Mouse (Mus musculus) limb, embryonic 11.5 days (tissue): ENCODE measurements around the gene Arl2bp. TPM values are rescaled to one million over a fixed set of nuclear protein-coding genes. Genes with fewer than 3 reads are reported as not detected.

Experiments
- ATAC-seq: fragments of 200-750 bp; cut with Nextera tagmentation; 2 replicates; pipeline ENCODE4 v1.8.0; 2017; ENCODE audit warnings: low read depth; ENCODE audit not compliant: insufficient number of reproducible peaks, low FRiP score, low TSS enrichment
- DNase-seq: peaks from one replicate; pipeline ENCODE4 v3.0.0-alpha.2; 2015; ENCODE audit warnings: low spot score
- H3K27ac ChIP-seq: fragments of 300-500 bp; sonication (generic); replicated peaks from 2 replicates; pipeline ENCODE4 v1.5.1; 2014; ENCODE audit warnings: low read depth, mild to moderate bottlenecking, low read length
- H3K27me3 ChIP-seq: fragments of 300-500 bp; sonication (generic); 2 replicates; pipeline ENCODE4 v1.6.1; 2014; ENCODE audit warnings: mild to moderate bottlenecking, low read length, mixed read lengths; ENCODE audit not compliant: control insufficient read depth, insufficient read depth
- H3K36me3 ChIP-seq: fragments of 300-500 bp; sonication (generic); 2 replicates; pipeline ENCODE4 v1.6.1; 2014; ENCODE audit warnings: mild to moderate bottlenecking, low read length, moderate library complexity, mixed read lengths; ENCODE audit not compliant: control insufficient read depth, insufficient read depth
- H3K4me1 ChIP-seq: fragments of 300-500 bp; sonication (generic); 2 replicates; pipeline ENCODE4 v1.6.1; 2014; ENCODE audit warnings: low read length, mixed read lengths; ENCODE audit not compliant: control insufficient read depth, insufficient read depth
- H3K4me2 ChIP-seq: fragments of 300-500 bp; sonication (generic); 2 replicates; pipeline ENCODE4 v1.6.1; 2014; ENCODE audit warnings: low read depth, mild to moderate bottlenecking, moderate library complexity; ENCODE audit not compliant: severe bottlenecking
- H3K4me3 ChIP-seq: fragments of 300-500 bp; sonication (generic); 2 replicates; pipeline ENCODE4 v1.5.1; 2014; ENCODE audit warnings: low read depth, low read length
- H3K9ac ChIP-seq: fragments of 300-500 bp; sonication (generic); 2 replicates; pipeline ENCODE4 v1.6.1; 2014; ENCODE audit warnings: mild to moderate bottlenecking, low read length
- H3K9me3 ChIP-seq: fragments of 300-500 bp; sonication (generic); 2 replicates; pipeline ENCODE4 v1.6.1; 2016; ENCODE audit warnings: low read length; ENCODE audit not compliant: control insufficient read depth
- WGBS: fragments of 180-500 bp; shearing (Covaris S2); extraction: QIAGEN DNeasy Blood & Tissue Kit; methylation state at CpG from one replicate; pipeline ENCODE4 v1.1.7; 2014; 5-methylcytosine and 5-hydroxymethylcytosine counted together
- polyA plus RNA-seq: library from polyadenylated mRNA; unstranded; fragments of >200 nt; fragmentation: Nextera tagmentation; extraction: Ambion mirVana; gene quantifications from 2 replicates; pipeline ENCODE4 v1.2.1, GENCODE M21; 2014

Arl2bp gene
- 60.6 and 63.7 TPM in 2 replicates for polyA plus RNA-seq

GRCm38 (mm10) chr8:94666456-94667308, at the start of gene Arl2bp:
Gene Arl2bp, plus strand, starts transcription at chr8:94666600.
- peak within 1 kb of the TSS; percentile 64 for H3K4me2 ChIP-seq
- WGBS, result under 1% methylated on average over 74 of the region's 74 CpGs
- no peaks in the 10 kb centered on the region for H3K9me3 ChIP-seq
- H3K27ac ChIP-seq, result peak within 1 kb of the TSS; percentile 67
- ATAC-seq (peak; percentile 99), DNase-seq (peak; percentile 95)
- peak within 1 kb of the TSS; percentile 96 for H3K9ac ChIP-seq
- H3K4me3 ChIP-seq, result peak within 1 kb of the TSS; percentile 91
- peaks cover 8% of the 10 kb centered on the region for H3K36me3 ChIP-seq
- peaks cover 3% of the 10 kb centered on the region; the same call in 1 of the 2 replicates for H3K4me1 ChIP-seq
- no peaks in the 10 kb centered on the region for H3K27me3 ChIP-seq

DNA sequence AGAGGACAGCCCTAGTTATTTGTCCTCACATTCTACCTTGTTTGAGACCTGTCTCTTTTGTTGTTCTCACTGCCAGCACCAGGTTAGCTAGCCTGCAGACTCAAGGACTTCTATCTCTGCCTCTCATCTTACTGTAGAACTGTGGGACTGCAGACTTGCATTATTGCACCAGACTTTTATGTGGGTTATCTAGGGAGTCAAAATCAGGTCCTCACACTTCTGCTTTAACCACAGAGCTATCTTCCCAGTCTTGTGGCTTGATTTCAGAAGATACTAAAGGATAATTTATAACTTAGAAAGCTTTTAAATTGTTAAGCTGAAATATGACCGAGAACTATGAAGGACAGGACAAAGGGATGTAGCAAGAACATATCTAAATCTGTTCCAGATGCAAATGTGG, 41.5 kb upstream of the Arl2bp start:
- no peaks in the 10 kb centered on the region for H3K9me3 ChIP-seq
- peaks cover 3% of the 10 kb centered on the region; the same call in 1 of the 2 replicates for H3K36me3 ChIP-seq
- no peaks in the 10 kb centered on the region for H3K27me3 ChIP-seq
- no peak overlapping the region for H3K27ac ChIP-seq
- no peak for ATAC-seq
- H3K4me2 ChIP-seq, result no peak overlapping the region
- no peak overlapping the region for H3K9ac ChIP-seq
- DNase-seq, result no peak
- 91% methylated on average over 1 of the region's 1 CpGs for WGBS
- H3K4me1 ChIP-seq, result no peaks in the 10 kb centered on the region
- no peak overlapping the region for H3K4me3 ChIP-seq

DNA sequence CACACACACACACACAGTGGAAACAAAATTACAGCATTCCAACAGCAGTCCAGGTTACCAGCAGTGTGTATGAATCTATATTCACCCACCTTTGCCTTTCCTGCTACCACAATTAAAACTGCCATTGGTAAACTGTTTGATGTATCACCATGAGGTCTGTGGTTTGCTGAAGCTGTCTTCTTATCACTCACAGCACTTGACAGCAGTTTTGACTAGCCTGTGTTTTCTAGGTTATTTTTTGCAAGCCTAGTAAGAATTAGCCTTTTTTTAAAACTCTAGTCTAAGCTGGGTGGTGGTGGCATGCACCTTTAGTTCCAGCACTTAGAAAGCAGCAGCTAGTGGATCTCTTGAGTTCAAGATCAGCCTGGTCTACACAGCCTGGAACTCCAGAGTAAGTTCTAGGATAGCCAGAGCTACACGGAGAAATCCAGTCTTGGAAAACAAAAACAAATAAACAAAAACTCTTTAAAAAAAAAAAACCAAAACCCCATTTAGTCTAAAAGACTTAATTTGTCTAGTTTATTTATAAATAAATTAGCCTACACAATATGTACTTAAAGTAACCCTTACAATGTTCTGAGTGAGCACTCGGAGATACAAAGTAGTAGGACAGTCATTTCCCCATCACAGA, 32.7 kb upstream of the Arl2bp start:
- H3K27ac ChIP-seq, result no peak overlapping the region
- H3K4me1 ChIP-seq, result no peaks in the 10 kb centered on the region
- no peak overlapping the region for H3K4me2 ChIP-seq
- 87% methylated on average over 2 of the region's 2 CpGs for WGBS
- no peak overlapping the region for H3K9ac ChIP-seq
- no peaks in the 10 kb centered on the region for H3K9me3 ChIP-seq
- H3K27me3 ChIP-seq, result no peaks in the 10 kb centered on the region
- peaks cover 3% of the 10 kb centered on the region; the same call in 1 of the 2 replicates for H3K36me3 ChIP-seq
- ATAC-seq (no peak), DNase-seq (no peak)
- no peak overlapping the region for H3K4me3 ChIP-seq

DNA sequence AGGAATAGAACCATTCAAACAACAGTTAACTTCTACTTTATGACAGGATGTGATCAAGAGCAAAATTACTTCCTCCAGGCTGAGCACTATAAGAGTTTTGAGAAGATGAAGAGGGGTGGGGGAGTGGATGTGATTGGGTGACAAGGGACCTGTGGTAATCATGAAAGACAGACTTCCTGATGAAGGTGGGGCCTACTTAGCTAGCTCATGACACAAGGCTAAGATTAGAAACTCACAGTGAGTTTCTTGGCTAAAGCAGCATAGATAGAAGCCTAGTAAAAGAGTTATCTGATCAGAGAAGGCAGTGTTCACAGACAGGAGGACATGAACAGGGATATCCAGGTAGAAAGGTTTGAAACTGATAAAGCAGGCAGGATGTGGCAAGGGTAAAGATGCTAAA, 32.2 kb upstream of the Arl2bp start:
- no peak for DNase-seq
- Histone ChIP-seq H3K9me3 (no peaks in the 10 kb centered on the region), H3K9ac (no peak overlapping the region), H3K27me3 (no peaks in the 10 kb centered on the region), H3K4me1 (no peaks in the 10 kb centered on the region), H3K36me3 (peaks cover 3% of the 10 kb centered on the region; the same call in 1 of the 2 replicates), H3K27ac (no peak overlapping the region), H3K4me2 (no peak overlapping the region), H3K4me3 (no peak overlapping the region)
- ATAC-seq, result no peak

DNA sequence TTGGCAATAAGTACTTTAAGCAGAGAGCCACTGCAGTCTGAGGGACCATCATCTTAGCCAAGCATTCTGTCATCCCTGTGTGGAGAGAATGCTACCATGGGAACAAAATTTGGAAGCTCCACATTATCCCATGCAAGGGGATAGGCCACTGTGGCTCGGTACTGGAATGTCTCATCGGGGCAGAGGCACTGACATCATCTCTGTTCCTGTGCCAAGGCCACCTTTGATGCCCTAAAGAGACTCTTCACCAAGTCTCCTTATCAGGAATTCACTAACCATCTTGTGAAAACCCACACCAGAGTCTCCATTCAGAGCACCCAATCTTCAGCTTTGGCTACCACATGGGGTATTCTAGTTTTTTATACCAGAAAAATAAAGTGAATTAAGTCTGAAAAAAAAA, 25.2 kb upstream of the Arl2bp start:
- DNase-seq (no peak), ATAC-seq (no peak)
- no peak overlapping the region for H3K9ac ChIP-seq
- no peak overlapping the region for H3K27ac ChIP-seq
- no peak overlapping the region for H3K4me3 ChIP-seq
- no peaks in the 10 kb centered on the region for H3K9me3 ChIP-seq
- no peaks in the 10 kb centered on the region for H3K27me3 ChIP-seq
- peaks cover 12% of the 10 kb centered on the region; the same call in 1 of the 2 replicates for H3K36me3 ChIP-seq
- H3K4me1 ChIP-seq, result no peaks in the 10 kb centered on the region
- 93% methylated on average over 2 of the region's 2 CpGs for WGBS
- no peak overlapping the region for H3K4me2 ChIP-seq

GRCm38 (mm10) chr8:94641938-94642337, 24.5 kb upstream of the Arl2bp start:
- 97% methylated on average over 3 of the region's 3 CpGs for WGBS
- no peak overlapping the region for H3K4me2 ChIP-seq
- ATAC-seq, result no peak
- H3K36me3 ChIP-seq, result peaks cover 16% of the 10 kb centered on the region; the same call in 1 of the 2 replicates
- H3K9ac ChIP-seq, result no peak overlapping the region
- no peak overlapping the region for H3K27ac ChIP-seq
- H3K4me1 ChIP-seq, result no peaks in the 10 kb centered on the region
- DNase-seq, result no peak
- no peaks in the 10 kb centered on the region for H3K27me3 ChIP-seq
- no peak overlapping the region for H3K4me3 ChIP-seq
- H3K9me3 ChIP-seq, result no peaks in the 10 kb centered on the region

- no peak overlapping the region for H3K9ac ChIP-seq
- 56% methylated on average over 1 of the region's 1 CpGs for WGBS
- H3K36me3 ChIP-seq, result peaks cover 12% of the 10 kb centered on the region; the same call in 1 of the 2 replicates
- DNase-seq (no peak), ATAC-seq (no peak)
- H3K9me3 ChIP-seq, result no peaks in the 10 kb centered on the region
- no peak overlapping the region for H3K27ac ChIP-seq
- H3K4me1 ChIP-seq, result no peaks in the 10 kb centered on the region
- H3K27me3 ChIP-seq, result no peaks in the 10 kb centered on the region
- no peak overlapping the region for H3K4me3 ChIP-seq
- no peak overlapping the region for H3K4me2 ChIP-seq
Observed at GRCm38 (mm10) chr8:94645202-94645601, 21.2 kb upstream of the Arl2bp start.

- no peaks in the 10 kb centered on the region for H3K9me3 ChIP-seq
- no peak overlapping the region for H3K9ac ChIP-seq
- 92% methylated on average over 3 of the region's 3 CpGs for WGBS
- DNase-seq (no peak), ATAC-seq (no peak)
- no peak overlapping the region for H3K4me2 ChIP-seq
- no peak overlapping the region for H3K27ac ChIP-seq
- no peaks in the 10 kb centered on the region for H3K4me1 ChIP-seq
- no peaks in the 10 kb centered on the region for H3K27me3 ChIP-seq
- no peak overlapping the region for H3K4me3 ChIP-seq
- H3K36me3 ChIP-seq, result peaks cover 12% of the 10 kb centered on the region; the same call in 1 of the 2 replicates
Observed at GRCm38 (mm10) chr8:94646165-94646564, 20.2 kb upstream of the Arl2bp start.
